In the genomic region with DNA sequence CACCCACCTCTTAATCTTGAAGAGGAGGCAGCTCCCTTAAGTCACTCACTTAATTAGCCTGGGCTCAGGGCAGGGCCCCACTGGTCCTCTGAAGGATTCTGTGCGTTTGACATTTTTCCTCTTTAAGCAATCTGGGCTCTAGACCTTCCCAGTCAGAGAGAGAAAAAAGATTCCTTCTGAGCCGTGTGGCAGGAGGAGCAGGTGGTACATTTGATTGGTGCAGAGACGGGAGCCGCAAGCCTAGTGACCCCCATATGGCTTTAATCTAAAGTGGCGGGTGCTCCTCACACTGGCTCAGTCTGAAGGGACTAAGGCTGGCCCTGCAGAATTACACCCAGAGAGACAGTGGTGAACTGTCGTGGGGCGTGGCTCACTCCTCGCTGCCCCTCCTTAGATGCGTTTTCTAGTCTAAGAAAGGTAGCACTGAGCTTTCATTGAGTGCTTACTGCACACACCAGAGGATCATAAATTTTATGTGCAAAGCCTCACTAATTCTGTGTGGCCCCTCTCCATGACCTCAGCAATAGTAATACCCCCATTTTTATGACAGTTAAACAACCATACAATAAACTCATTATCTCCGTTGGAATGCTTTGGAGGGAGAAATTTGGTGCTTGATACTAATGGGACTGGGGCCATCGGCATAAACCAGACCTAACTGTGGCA, we compare ENCODE assay signal across 13 mouse cellular contexts.
DNase-seq lines count a peak whose midpoint lies in the region; ATAC-seq and TF ChIP-seq lines count a peak whose summit lies in the region.
"Had no signal": no experiment of that assay in that cellular context is flagged by ENCODE, and none has a peak within 500 bp of the region (broad histone marks: within the 10 kb centered on the region; RNA-seq: fewer than 3 reads in every experiment).

No protein-coding gene starts in this region.

- ATAC-seq in forebrain, embryonic 12.5 days (ENCODE audit: low FRiP score) = peak; percentile 83
- no peak; the same call in 1 of the 2 replicates for ATAC-seq in forebrain, postnatal 0 days
- peak; percentile 78 for ATAC-seq in midbrain, embryonic 12.5 days (ENCODE audit: low FRiP score, low read depth)
- ATAC-seq in midbrain, postnatal 0 days (ENCODE audit: low FRiP score) = no peak
- peak; percentile 66 for ATAC-seq in intestine, postnatal 0 days
- ATAC-seq in neural tube, embryonic 15.5 days (ENCODE audit: low FRiP score) = 0 out of 2 replicates have a peak, but pooled peaks have one; percentile 14
- no peak for ATAC-seq in megakaryocyte-erythroid progenitor cell, adult 5-6 weeks (replicated peaks; ENCODE audit: low FRiP score, low TSS enrichment, poor library complexity, severe bottlenecking)
- ATAC-seq: liver, embryonic 12.5 days; lung, postnatal 0 days had no signal

- no peak for TF ChIP-seq CTCF in forebrain, postnatal 0 days (IDR thresholded peaks at IDR 0.05; ENCODE audit: low read depth)
- no peak for TF ChIP-seq CTCF in midbrain, postnatal 0 days (IDR thresholded peaks at IDR 0.05)
- no peak for TF ChIP-seq CTCF in intestine, postnatal 0 days (IDR thresholded peaks at IDR 0.05; ENCODE audit: low read depth)

- no peaks in the 10 kb centered on the region for H3K36me3 ChIP-seq in forebrain, embryonic 12.5 days (replicated peaks)
- no peaks in the 10 kb centered on the region for H3K36me3 ChIP-seq in forebrain, postnatal 0 days (ENCODE audit: insufficient read depth)
- H3K36me3 ChIP-seq in midbrain, embryonic 12.5 days = no peaks in the 10 kb centered on the region
- no peaks in the 10 kb centered on the region for H3K36me3 ChIP-seq in midbrain, postnatal 0 days (ENCODE audit: insufficient read depth, low read length)
- no peaks in the 10 kb centered on the region for H3K36me3 ChIP-seq in intestine, postnatal 0 days (ENCODE audit: control insufficient read depth, insufficient read depth)
- no peaks in the 10 kb centered on the region for H3K36me3 ChIP-seq in neural tube, embryonic 15.5 days
- H3K36me3 ChIP-seq: liver, embryonic 12.5 days had no signal

- H3K4me2 ChIP-seq in forebrain, embryonic 12.5 days = no peak overlapping the region
- no peak overlapping the region for H3K4me2 ChIP-seq in forebrain, postnatal 0 days (ENCODE audit: low read depth)
- no peak overlapping the region for H3K4me2 ChIP-seq in midbrain, embryonic 12.5 days (replicated peaks)
- H3K4me2 ChIP-seq in midbrain, postnatal 0 days (ENCODE audit: low read depth, low read length, poor library complexity, severe bottlenecking) = no peak overlapping the region
- peak overlapping the region; percentile 32; the same call in 1 of the 2 replicates for H3K4me2 ChIP-seq in intestine, postnatal 0 days (replicated peaks; ENCODE audit: low read depth)
- H3K4me2 ChIP-seq in neural tube, embryonic 15.5 days = 0 out of 2 replicates have a peak overlapping the region, but pooled peaks have one; percentile 15
- H3K4me2 ChIP-seq: liver, embryonic 12.5 days had no signal

- H3K27ac ChIP-seq in forebrain, embryonic 12.5 days = no peak overlapping the region
- no peak overlapping the region for H3K27ac ChIP-seq in forebrain, postnatal 0 days (ENCODE audit: low read depth, low read length)
- peak overlapping the region; percentile 20; the same call in 1 of the 2 replicates for H3K27ac ChIP-seq in midbrain, embryonic 12.5 days (replicated peaks)
- no peak overlapping the region for H3K27ac ChIP-seq in midbrain, postnatal 0 days (ENCODE audit: low read depth, low read length)
- H3K27ac ChIP-seq in intestine, postnatal 0 days (ENCODE audit: low read depth, low read length) = no peak overlapping the region
- no peak overlapping the region for H3K27ac ChIP-seq in neural tube, embryonic 15.5 days (replicated peaks)
- H3K27ac ChIP-seq: heart, adult 2 months; liver, embryonic 12.5 days had no signal

- peaks cover 19% of the 10 kb centered on the region for H3K4me1 ChIP-seq in forebrain, embryonic 12.5 days
- H3K4me1 ChIP-seq in forebrain, postnatal 0 days (ENCODE audit: insufficient read depth) = peaks cover 3% of the 10 kb centered on the region; the same call in 1 of the 2 replicates
- H3K4me1 ChIP-seq in midbrain, embryonic 12.5 days = 0 out of 2 replicates have a peak, but pooled peaks cover 2% of the 10 kb centered on the region
- H3K4me1 ChIP-seq in midbrain, postnatal 0 days (ENCODE audit: insufficient read depth, low read length) = no peaks in the 10 kb centered on the region
- 0 out of 2 replicates have a peak, but pooled peaks cover 5% of the 10 kb centered on the region for H3K4me1 ChIP-seq in intestine, postnatal 0 days (replicated peaks; ENCODE audit: control insufficient read depth, insufficient read depth, low read length)
- peaks cover 8% of the 10 kb centered on the region for H3K4me1 ChIP-seq in neural tube, embryonic 15.5 days
- H3K4me1 ChIP-seq: liver, embryonic 12.5 days had no signal

- no peaks in the 10 kb centered on the region for H3K9me3 ChIP-seq in forebrain, embryonic 12.5 days
- H3K9me3 ChIP-seq in forebrain, postnatal 0 days (ENCODE audit: low read length) = no peaks in the 10 kb centered on the region
- H3K9me3 ChIP-seq in midbrain, embryonic 12.5 days = no peaks in the 10 kb centered on the region
- H3K9me3 ChIP-seq in midbrain, postnatal 0 days (ENCODE audit: low read length) = no peaks in the 10 kb centered on the region
- no peaks in the 10 kb centered on the region for H3K9me3 ChIP-seq in intestine, postnatal 0 days (ENCODE audit: control insufficient read depth)
- no peaks in the 10 kb centered on the region for H3K9me3 ChIP-seq in neural tube, embryonic 15.5 days (replicated peaks)
- H3K9me3 ChIP-seq: liver, embryonic 12.5 days had no signal

- DNase-seq in forebrain, postnatal 0 days = no peak
- DNase-seq in midbrain, postnatal 0 days (ENCODE audit: low spot score) = no peak
- DNase-seq in right cerebral cortex, postnatal 25 days = no peak
- DNase-seq: cerebellum, adult 11-12 months; heart, adult 2 months; heart, postnatal 14 days had no signal

- H3K4me3 ChIP-seq in forebrain, embryonic 12.5 days (replicated peaks) = no peak overlapping the region
- no peak overlapping the region for H3K4me3 ChIP-seq in forebrain, postnatal 0 days (ENCODE audit: low read depth, low read length)
- H3K4me3 ChIP-seq in midbrain, embryonic 12.5 days = no peak overlapping the region
- no peak overlapping the region for H3K4me3 ChIP-seq in midbrain, postnatal 0 days (ENCODE audit: low read depth, low read length)
- no peak overlapping the region for H3K4me3 ChIP-seq in intestine, postnatal 0 days (ENCODE audit: low read depth, low read length)
- H3K4me3 ChIP-seq in neural tube, embryonic 15.5 days (replicated peaks) = no peak overlapping the region
- H3K4me3 ChIP-seq: heart, adult 2 months; liver, embryonic 12.5 days had no signal

- no peak overlapping the region for H3K9ac ChIP-seq in forebrain, embryonic 12.5 days
- H3K9ac ChIP-seq in forebrain, postnatal 0 days = no peak overlapping the region
- no peak overlapping the region for H3K9ac ChIP-seq in midbrain, embryonic 12.5 days (replicated peaks)
- no peak overlapping the region for H3K9ac ChIP-seq in midbrain, postnatal 0 days (replicated peaks; ENCODE audit: low read length, poor library complexity, severe bottlenecking)
- H3K9ac ChIP-seq in intestine, postnatal 0 days (ENCODE audit: low read depth, low read length) = no peak overlapping the region
- H3K9ac ChIP-seq in neural tube, embryonic 15.5 days (replicated peaks) = no peak overlapping the region
- H3K9ac ChIP-seq: liver, embryonic 12.5 days had no signal

- 52% methylated on average over 11 of the region's 11 CpGs for WGBS in forebrain, embryonic 12.5 days
- 61% methylated on average over 11 of the region's 11 CpGs for WGBS in forebrain, postnatal 0 days
- WGBS in midbrain, embryonic 12.5 days = 56% methylated on average over 11 of the region's 11 CpGs
- WGBS in midbrain, postnatal 0 days = 65% methylated on average over 11 of the region's 11 CpGs
- WGBS in intestine, postnatal 0 days = 30% methylated on average over 11 of the region's 11 CpGs
- WGBS in neural tube, embryonic 15.5 days = 16% methylated on average over 11 of the region's 11 CpGs

- 0 out of 2 replicates have a peak, but pooled peaks cover 4% of the 10 kb centered on the region for H3K27me3 ChIP-seq in forebrain, embryonic 12.5 days
- H3K27me3 ChIP-seq in forebrain, postnatal 0 days (ENCODE audit: insufficient read depth, low read length) = no peaks in the 10 kb centered on the region
- H3K27me3 ChIP-seq in midbrain, embryonic 12.5 days = no peaks in the 10 kb centered on the region
- H3K27me3 ChIP-seq in midbrain, postnatal 0 days (ENCODE audit: insufficient read depth, low read length) = no peaks in the 10 kb centered on the region
- no peaks in the 10 kb centered on the region for H3K27me3 ChIP-seq in intestine, postnatal 0 days (replicated peaks; ENCODE audit: control insufficient read depth, insufficient read depth, low read length)
- no peaks in the 10 kb centered on the region for H3K27me3 ChIP-seq in neural tube, embryonic 15.5 days (replicated peaks)

Comparison
In these comparisons a context has a peak if more than half of its experiments do, and no peak if none do; other contexts are left out.
1. ATAC-seq: peak in forebrain, embryonic 12.5 days (single experiment), midbrain, embryonic 12.5 days (single experiment), intestine, postnatal 0 days (single experiment) and neural tube, embryonic 15.5 days (single experiment); none in forebrain, postnatal 0 days (single experiment), midbrain, postnatal 0 days (single experiment) and megakaryocyte-erythroid progenitor cell, adult 5-6 weeks (single experiment).
2. H3K4me2 ChIP-seq: peak in intestine, postnatal 0 days (single experiment) and neural tube, embryonic 15.5 days (single experiment); none in forebrain, embryonic 12.5 days (single experiment), forebrain, postnatal 0 days (single experiment), midbrain, embryonic 12.5 days (single experiment) and midbrain, postnatal 0 days (single experiment).